Mouse (Mus musculus): ENCODE measurements around the gene Tmem120a. TPM values are rescaled to one million over a fixed set of nuclear protein-coding genes. Genes with fewer than 3 reads are reported as not detected.

Gene Tmem120a
- total RNA-seq, 2 experiments from 2014 or later, result 13.5 to 18.7 TPM

- intact Hi-C loops (cut with DNase I), result no loop called here
- DNase-seq (ENCODE audit: low spot score in 2 of 2), result no peak
These were observed 8.5 kb downstream of the Tmem120a start for GRCm38 (mm10) chr5:135735741-135736140.

DNA sequence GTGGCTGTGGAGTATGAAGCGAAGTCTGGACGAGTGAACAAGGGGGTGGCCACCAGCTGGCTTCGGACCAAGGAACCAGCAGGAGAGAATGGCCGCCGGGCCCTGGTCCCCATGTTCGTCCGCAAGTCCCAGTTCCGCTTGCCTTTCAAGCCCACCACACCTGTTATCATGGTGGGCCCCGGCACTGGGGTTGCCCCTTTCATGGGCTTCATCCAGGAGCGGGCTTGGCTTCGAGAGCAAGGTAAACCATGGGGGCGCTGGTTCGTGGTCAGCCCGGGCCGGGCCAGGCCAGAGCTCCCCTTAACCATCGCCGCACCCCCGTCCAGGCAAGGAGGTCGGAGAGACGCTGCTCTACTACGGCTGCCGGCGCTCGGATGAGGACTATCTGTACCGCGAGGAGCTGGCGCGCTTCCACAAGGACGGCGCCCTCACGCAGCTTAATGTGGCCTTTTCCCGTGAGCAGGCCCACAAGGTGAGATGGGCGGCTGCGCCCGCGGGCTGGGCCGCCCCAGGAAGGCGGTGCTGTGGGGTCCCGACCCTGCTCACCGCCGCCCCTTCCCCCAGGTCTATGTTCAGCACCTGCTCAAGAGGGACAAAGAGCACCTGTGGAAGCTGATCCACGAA lies 10.1 kb downstream of the Tmem120a start:
- intact Hi-C loops (cut with DNase I), result no loop called here

DNA sequence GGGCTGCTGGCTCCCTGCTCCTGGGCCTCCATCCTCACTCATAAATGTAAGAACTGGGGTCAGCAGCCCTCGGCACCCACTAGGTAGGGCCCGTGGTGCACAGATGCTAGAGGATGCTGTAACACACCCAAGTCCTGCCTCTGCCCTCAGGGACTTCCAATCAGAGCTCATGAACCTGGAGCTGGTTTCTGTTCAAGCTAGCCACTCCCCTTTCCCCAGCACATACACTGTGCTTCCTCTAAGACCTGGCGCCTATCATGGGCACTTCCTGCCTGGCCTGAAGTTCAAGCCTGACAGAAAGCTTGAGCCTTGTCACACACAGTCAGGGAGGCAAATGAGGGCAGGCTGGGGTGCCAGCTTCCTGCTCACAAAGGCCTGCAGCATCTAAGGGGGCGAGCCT lies 11.2 kb downstream of the Tmem120a start:
- intact Hi-C loops (cut with DNase I), result no loop called here
- DNase-seq (ENCODE audit: low spot score in 2 of 2), result no peak

More for the DNA sequence above, 10.1 kb downstream of the Tmem120a start:
- DNase-seq (ENCODE audit: low spot score in 2 of 2), result no peak

DNA sequence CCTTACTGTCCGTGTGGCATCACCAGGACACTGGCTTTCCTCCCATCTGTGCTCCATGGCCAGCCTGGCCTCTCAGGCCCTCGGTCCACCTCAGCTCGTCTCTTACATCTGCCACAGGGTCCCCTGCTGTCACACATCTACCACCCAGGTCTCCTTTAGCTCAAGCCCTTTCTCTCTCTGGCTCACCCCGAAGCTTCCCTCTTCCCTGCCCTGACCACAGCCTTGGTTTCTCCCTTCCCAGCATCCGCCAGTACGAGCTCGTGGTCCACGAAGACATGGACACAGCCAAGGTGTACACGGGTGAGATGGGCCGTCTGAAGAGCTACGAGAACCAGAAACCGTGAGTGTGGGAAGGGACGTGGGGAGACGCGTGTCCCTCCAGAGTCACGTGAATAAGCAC lies 12.9 kb downstream of the Tmem120a start:
- intact Hi-C loops (cut with DNase I), result no loop called here
- DNase-seq (ENCODE audit: low spot score in 2 of 2), result no peak

- intact Hi-C loops (cut with DNase I), result no loop called here
- no peak for DNase-seq (ENCODE audit: low spot score in 2 of 2)
These were observed 13.3 kb downstream of the Tmem120a start for GRCm38 (mm10) chr5:135730916-135731315.

GRCm38 (mm10) chr5:135730278-135730677 lies 14.0 kb downstream of the Tmem120a start:
- intact Hi-C loops (cut with DNase I), result no loop called here

DNA sequence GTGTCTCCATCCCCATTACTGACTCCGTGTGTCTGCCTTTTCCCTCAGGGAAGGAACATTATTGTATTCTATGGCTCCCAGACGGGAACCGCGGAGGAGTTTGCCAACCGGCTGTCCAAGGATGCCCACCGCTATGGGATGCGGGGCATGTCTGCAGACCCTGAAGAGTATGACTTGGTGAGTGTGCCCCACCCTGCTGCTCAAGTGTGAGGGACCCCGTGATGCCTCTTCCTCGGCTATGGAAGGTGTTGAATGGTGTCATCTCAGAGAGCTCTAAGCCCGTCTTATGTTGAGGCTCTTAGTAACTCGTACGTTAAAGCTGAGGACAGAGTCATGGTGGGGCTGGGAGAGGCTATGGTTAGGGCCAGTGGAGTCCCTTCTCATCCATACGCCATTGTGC lies 14.9 kb downstream of the Tmem120a start:
- intact Hi-C loops (cut with DNase I), result no loop called here
- DNase-seq (ENCODE audit: low spot score in 2 of 2), result no peak

More at GRCm38 (mm10) chr5:135730278-135730677, 14.0 kb downstream of the Tmem120a start:
- no peak for DNase-seq (ENCODE audit: low spot score in 2 of 2)

DNA sequence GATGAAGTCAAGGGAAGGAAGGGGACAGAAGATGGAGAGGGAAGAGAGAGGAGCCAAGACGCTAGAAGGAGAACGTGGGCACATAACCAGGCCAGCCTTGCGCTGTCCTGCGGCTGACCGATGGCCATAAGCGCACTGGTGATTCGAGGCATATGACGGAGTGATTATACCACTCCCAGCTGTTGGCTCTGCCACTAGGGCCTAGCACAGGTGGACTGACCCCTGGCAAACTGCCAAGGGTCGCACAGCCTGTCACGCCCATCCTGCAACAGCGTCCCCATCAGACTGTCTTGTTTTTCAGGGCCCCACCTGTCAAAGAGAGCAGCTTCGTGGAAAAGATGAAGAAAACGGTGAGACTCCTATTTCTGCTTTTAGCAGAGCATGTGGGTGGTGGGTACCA lies 15.9 kb downstream of the Tmem120a start:
- DNase-seq (ENCODE audit: low spot score in 2 of 2), result no peak
- intact Hi-C loops (cut with DNase I), result no loop called here

DNA sequence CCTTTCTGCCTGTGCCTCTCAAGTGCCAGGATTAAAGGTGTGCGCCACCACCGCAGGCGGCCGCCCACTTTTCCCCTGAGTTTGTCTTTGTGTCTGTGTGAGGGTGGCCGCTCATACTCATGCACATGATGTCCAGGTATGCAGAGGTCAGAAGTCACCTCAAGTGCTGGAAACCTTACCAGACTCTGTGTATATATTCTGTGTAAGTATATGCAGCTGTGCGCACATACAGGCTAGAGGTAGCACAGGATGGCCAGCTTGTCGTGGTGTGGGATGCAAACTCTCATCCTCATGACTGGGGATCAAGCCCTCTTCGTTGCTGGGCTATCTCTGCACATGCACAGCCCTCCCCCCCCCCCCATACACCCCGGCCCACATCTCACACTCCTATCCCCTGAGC lies 16.4 kb downstream of the Tmem120a start:
- intact Hi-C loops (cut with DNase I), result no loop called here
- DNase-seq (ENCODE audit: low spot score in 2 of 2), result no peak

DNA sequence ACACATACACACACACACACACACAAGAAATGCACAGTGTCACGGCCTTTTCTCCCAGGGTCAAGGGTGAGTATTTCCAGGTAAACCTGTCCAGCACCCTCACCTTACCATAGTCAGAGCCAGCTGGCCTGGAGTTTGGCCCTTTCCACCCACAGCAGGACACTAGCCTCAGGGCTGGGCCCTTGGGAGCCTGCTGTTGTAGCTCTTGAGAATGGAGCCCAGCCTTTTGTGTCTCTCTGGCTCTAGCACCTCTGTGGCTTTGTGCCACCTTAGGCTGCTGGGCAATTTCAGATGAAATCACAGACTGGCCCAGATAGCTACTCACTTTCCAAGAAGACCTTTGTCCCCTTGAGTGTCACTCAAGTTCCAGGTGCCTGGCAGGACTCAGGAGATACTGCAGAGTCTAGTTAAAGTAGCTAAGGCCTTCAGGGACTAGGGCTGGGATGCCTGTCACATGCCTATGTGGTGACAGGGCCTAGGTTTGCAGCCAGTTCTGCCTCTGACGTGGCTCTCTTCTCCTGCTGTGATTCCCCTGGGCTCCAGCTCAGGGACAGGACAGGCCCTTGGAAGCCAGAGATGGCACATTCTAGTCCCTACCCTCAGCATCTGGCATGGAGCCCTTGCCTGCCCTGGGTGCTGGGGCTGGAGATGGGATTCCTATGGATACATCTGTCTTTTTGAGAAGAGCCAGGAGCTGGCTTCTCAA lies 17.5 kb downstream of the Tmem120a start:
- intact Hi-C loops (cut with DNase I), result no loop called here
- no peak for DNase-seq (ENCODE audit: low spot score in 2 of 2)

GRCm38 (mm10) chr5:135725991-135726390 lies 18.3 kb downstream of the Tmem120a start:
- intact Hi-C loops (cut with DNase I), result no loop called here
- DNase-seq (ENCODE audit: low spot score in 2 of 2), result no peak

DNA sequence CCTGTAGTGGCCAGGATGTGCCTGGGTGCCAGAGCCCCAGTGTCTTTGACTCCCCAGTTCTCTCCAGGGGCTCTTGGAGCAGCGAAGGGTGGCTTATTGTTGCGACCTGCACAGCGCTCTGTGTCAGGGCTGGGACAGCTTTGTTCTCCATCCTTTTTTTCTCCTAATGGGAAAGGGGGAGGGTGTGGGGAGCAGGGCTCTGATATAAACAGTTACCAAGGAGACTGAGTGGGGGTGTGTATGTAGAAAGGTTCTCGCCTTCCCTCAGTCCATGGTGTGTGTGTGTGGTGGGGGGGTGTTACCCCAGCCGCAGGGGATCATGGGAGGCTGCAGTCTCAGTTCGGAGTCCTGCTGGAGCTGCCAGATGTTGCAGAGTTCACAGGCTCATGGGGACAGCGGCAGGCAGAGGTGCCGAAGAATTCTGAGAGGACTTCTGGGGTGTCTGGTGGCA lies 18.8 kb downstream of the Tmem120a start:
- peak; percentile 47 to 71 for DNase-seq (ENCODE audit: low spot score in 2 of 2)
- intact Hi-C loops (cut with DNase I), result no loop called here

DNA sequence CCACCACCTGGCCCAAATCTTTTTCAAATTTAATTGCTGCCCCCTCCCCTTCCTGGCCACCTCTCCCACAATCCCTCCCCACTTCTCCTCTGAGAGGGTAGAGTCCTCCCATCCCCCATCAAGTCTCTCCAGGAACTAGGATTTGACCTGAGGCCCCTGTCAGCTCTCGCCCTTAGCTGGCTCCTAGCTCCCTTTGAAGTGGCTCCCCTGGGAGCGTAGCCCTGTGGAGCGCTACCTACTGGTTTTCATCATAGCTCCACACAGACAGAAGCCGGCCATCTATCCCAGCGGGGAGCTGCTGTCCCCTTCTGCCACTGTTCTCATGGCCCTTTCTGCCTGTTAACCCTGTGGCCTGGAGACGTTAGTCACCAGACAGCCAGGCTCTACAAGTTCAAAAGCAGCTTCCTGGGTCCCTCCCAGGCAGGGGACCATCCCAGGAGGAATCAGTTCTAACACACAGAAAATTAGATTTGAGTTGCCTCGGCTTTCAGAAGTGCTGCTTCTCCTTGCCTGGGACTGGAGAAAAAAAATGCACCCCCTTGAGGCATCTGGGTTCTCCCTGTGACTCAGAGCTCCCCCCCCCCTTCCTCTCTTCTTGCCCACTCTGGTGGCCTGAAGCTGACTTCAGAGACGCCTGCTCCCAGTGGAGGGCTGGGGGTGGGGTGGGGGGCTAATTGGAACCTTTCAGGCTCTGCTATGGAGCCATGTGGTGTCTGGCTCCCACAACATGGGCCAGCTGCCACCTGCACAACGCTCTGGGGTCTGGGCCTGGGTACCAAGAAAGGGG lies 19.5 kb downstream of the Tmem120a start:
- intact Hi-C loops (cut with DNase I), result no loop called here

GRCm38 (mm10) chr5:135723165-135723751 lies 21.0 kb downstream of the Tmem120a start:
- no peak for DNase-seq (ENCODE audit: low spot score in 2 of 2)
- intact Hi-C loops (cut with DNase I), result no loop called here

More for the DNA sequence above, 19.5 kb downstream of the Tmem120a start:
- no peak for DNase-seq (ENCODE audit: low spot score in 2 of 2)

- peak in 1 of 2 experiments; percentile 72 for DNase-seq (ENCODE audit: low spot score in 2 of 2)
- intact Hi-C loops (cut with DNase I), result no loop called here
These were observed 22.1 kb downstream of the Tmem120a start for GRCm38 (mm10) chr5:135722121-135722520.

DNA sequence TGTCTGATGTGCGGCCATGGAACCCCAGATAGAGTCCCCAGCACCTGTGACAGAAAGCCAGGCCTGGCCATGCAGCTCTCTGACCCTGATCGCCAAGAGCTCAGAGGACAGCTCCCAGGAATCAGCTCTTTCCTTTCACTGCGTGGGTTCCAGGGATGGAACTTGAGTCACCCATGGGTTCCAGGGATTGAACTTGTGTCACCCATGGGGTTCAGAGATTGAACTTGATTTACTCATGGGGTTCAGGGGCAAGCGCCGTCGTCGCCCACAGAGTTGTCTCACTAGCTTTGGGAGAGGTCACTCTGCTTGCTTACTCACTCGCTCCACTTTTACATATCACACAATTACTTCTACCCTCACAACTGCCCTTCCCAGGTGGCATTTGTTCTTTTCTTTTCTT lies 23.2 kb downstream of the Tmem120a start:
- no peak for DNase-seq (ENCODE audit: low spot score in 2 of 2)
- intact Hi-C loops (cut with DNase I), result no loop called here

DNA sequence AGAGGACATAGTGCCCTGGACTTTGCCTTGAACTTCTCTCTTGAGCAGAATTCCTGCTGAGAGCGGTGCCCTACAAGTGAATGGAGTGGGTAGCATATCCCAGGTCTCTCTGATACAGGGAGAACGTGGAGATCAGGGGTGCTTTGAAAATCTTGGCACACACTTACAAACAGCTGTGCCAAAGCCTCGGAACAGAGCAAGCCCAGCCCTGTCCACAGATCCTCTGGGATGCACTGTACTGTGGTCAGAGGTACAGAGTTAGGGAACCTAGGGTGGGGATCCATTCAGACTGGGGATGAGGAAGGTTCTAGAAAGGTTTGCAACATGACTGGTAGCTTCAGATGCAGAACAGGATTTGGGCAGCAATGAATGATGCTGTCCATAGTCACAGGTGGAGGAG lies 24.1 kb downstream of the Tmem120a start:
- intact Hi-C loops (cut with DNase I), result no loop called here
- no peak for DNase-seq (ENCODE audit: low spot score in 2 of 2)

GRCm38 (mm10) chr5:135719586-135720120 lies 24.6 kb downstream of the Tmem120a start:
- no peak for DNase-seq (ENCODE audit: low spot score in 2 of 2)
- intact Hi-C loops (cut with DNase I), result no loop called here

DNA sequence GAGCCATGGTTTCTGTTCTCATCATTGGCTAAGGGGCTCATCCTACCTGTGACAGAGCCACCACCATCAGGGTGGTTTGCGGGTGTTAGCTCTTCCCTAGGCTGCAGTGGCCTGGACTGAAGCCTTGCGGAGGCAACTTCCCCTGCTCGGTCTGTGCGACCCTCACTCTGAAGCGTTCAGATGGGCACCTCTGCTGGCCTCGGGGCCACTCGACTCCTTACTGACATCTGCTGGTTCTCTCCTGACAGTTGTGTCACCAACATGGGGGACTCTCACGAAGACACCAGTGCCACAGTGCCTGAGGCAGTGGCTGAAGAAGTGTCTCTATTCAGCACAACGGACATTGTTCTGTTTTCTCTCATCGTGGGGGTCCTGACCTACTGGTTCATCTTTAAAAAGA lies 28.6 kb downstream of the Tmem120a start:
- intact Hi-C loops (cut with DNase I), result no loop called here
- DNase-seq (ENCODE audit: low spot score in 2 of 2), result no peak
